Mouse (Mus musculus): Measurements from ENCODE around the gene Pih1d1. TPM values are rescaled to one million over a fixed set of nuclear protein-coding genes. Genes with fewer than 3 reads are reported as not detected.
A peak's percentile ranks its signal among the peaks of the same experiment; 100 is the strongest.

Gene Pih1d1
- total and polyA plus RNA-seq, 2 experiments from 2014 or later, result 79.3 to 124 TPM

DNA sequence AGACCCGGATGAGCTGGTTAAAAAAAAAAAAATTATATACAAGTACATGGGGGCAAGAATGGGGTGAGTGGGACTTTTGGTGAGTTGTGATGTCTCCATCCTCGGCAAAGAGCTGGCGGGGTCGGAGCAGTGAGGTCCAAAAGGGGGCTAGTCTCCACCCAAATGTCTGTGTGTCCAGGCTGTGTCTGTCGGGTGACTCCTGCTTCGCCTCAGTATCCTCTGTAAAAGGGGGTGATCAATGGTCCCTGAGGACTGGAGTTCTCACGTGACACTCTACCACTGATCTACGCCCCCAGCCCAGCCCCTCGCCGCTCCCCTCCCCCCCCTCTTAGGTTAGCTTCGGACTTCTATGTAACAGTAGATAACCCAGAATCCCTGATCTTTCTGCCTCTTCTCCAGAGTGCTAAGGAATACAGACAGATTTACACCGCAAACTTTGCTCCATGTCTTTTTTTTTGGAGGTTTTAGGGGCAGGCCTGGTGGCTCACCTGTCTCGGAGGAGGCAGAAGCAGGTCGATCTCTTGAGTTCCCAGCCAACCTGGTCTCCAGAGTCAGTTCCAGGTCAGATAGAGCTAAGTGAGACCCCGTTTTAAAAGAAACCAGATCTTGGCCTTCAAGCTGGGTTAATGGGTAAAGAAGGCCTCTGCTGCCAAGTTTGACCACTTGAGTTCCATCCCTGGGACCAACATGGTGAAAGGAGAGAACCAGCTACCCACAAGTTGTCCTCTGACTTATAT, 24.2 kb upstream of the Pih1d1 start:
- no peak for TF ChIP-seq CTCF (IDR thresholded peaks at IDR 0.05; ENCODE audit: low read depth)
- peak overlapping the region; percentile 95 for H3K4me3 ChIP-seq (ENCODE audit: low read length)
- ATAC-seq, result no peak
- WGBS, result 57% methylated on average over 15 of the region's 15 CpGs
- peak overlapping the region; percentile 60 for H3K4me2 ChIP-seq (ENCODE audit: low read depth, low read length)
- H3K27me3 ChIP-seq (ENCODE audit: insufficient read depth, low read length), result no peaks in the 10 kb centered on the region
- peaks cover 23% of the 10 kb centered on the region for H3K36me3 ChIP-seq (ENCODE audit: insufficient read depth, low read length)
- peak overlapping the region; percentile 92 for H3K27ac ChIP-seq
- no peaks in the 10 kb centered on the region for H3K9me3 ChIP-seq (ENCODE audit: low read length)
- 0 out of 2 replicates have a peak, but pooled peaks cover 8% of the 10 kb centered on the region for H3K4me1 ChIP-seq (ENCODE audit: insufficient read depth, low read length)
- peak overlapping the region; percentile 58 for H3K9ac ChIP-seq (replicated peaks; ENCODE audit: low read length)
- no peak for DNase-seq (ENCODE audit: low spot score)

DNA sequence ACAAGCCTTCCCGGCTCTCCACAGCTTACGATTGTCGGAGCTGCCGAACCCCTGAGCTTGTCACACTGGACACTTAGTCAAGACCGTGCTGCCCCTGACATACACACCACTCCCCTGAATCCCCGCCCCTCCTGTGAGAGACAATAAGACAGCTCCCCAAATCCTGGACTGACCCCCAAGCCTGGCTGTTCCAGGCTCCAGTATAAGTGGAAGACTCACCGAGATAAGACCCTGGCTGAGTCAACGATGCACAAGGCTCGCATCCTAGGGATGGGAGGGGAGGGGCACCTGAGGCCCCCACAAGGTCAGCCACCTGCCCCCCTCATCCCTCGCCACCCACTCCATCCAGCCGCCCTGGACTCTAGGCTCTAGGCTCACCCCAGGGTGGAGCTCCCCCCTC, 22.3 kb upstream of the Pih1d1 start:
- Histone ChIP-seq H3K27me3 (ENCODE audit: insufficient read depth, low read length) (no peaks in the 10 kb centered on the region), H3K4me1 (ENCODE audit: insufficient read depth, low read length) (0 out of 2 replicates have a peak, but pooled peaks cover 7% of the 10 kb centered on the region), H3K4me3 (ENCODE audit: low read length) (no peak overlapping the region), H3K27ac (no peak overlapping the region), H3K9me3 (ENCODE audit: low read length) (no peaks in the 10 kb centered on the region), H3K9ac (replicated peaks; ENCODE audit: low read length) (no peak overlapping the region), H3K4me2 (ENCODE audit: low read depth, low read length) (no peak overlapping the region), H3K36me3 (ENCODE audit: insufficient read depth, low read length) (peaks cover 5% of the 10 kb centered on the region; the same call in 1 of the 2 replicates)
- 79% methylated on average over 11 of the region's 11 CpGs for WGBS
- DNase-seq (ENCODE audit: low spot score) (no peak), ATAC-seq (no peak)
- TF ChIP-seq CTCF (IDR thresholded peaks at IDR 0.05; ENCODE audit: low read depth), result no peak

DNA sequence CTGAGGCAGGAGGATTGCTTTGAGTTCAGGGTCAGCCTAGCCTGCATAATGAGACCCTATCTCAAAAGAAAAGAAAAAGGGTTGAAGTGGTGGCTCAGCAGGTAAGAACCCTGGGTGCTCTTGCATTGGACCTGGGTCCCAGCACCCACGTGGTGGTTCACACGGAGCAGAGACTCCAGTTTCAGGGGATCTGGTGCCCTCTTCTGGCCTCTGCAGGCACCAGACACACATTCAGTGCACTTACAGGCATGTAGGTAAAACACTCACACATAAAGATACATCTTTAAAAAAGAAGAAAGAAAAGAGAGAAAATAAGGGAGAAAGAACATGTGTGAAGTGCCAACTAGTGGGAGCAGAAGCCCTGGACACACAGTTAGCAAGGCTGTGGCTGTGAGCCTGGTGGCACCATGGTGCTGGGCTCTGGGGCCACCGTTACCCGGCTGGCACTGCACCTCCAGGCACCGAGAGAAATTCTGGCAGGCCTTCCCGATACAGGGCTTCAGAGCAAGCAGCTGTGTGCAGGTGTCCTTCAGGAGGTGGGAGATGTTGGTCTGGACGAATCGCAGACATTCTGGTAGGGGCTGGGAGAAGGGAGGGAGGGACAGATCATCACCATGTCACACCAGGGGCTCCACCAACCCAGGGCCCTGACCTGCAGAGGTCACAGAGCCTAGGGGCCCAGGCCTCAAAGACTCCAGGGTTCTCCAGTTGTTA, 20.5 kb upstream of the Pih1d1 start:
- no peaks in the 10 kb centered on the region for H3K4me1 ChIP-seq (ENCODE audit: insufficient read depth, low read length)
- DNase-seq (ENCODE audit: low spot score) (no peak), ATAC-seq (no peak)
- no peaks in the 10 kb centered on the region for H3K9me3 ChIP-seq (ENCODE audit: low read length)
- H3K9ac ChIP-seq (replicated peaks; ENCODE audit: low read length), result no peak overlapping the region
- H3K4me3 ChIP-seq (ENCODE audit: low read length), result no peak overlapping the region
- no peak overlapping the region for H3K27ac ChIP-seq
- 69% methylated on average over 8 of the region's 8 CpGs for WGBS
- no peaks in the 10 kb centered on the region for H3K36me3 ChIP-seq (ENCODE audit: insufficient read depth, low read length)
- H3K4me2 ChIP-seq (ENCODE audit: low read depth, low read length), result no peak overlapping the region
- H3K27me3 ChIP-seq (ENCODE audit: insufficient read depth, low read length), result no peaks in the 10 kb centered on the region
- TF ChIP-seq CTCF (IDR thresholded peaks at IDR 0.05; ENCODE audit: low read depth), result peak; percentile 16; the same call in 1 of the 2 replicates

DNA sequence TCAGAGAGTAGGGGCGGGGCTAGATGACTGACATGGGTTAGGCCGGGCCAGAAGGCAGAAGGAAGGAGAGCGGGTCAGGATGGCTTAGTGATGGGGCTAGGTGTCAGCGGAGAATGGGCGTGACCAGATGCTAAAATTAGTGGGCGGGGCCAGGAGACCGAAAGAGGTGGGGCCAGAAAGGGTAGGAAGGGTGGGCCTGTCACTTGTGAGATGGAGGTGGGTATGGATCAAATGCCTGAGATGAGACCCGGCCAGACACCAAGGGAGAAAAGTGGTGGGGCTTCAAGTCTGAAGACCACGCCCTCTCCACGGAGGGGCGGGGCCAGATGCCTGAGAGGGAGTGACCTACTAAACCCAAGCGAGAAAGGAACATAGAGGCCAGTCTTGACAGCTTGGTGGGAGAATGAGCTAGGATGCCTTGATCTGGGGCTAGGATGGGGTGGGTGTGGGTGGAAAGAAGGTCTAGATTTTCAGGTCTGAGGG, 19.5 kb upstream of the Pih1d1 start:
- H3K36me3 ChIP-seq (ENCODE audit: insufficient read depth, low read length), result no peaks in the 10 kb centered on the region
- H3K4me3 ChIP-seq (ENCODE audit: low read length), result no peak overlapping the region
- TF ChIP-seq CTCF (IDR thresholded peaks at IDR 0.05; ENCODE audit: low read depth), result no peak
- H3K27ac ChIP-seq, result no peak overlapping the region
- no peaks in the 10 kb centered on the region for H3K9me3 ChIP-seq (ENCODE audit: low read length)
- no peaks in the 10 kb centered on the region for H3K4me1 ChIP-seq (ENCODE audit: insufficient read depth, low read length)
- H3K27me3 ChIP-seq (ENCODE audit: insufficient read depth, low read length), result no peaks in the 10 kb centered on the region
- H3K4me2 ChIP-seq (ENCODE audit: low read depth, low read length), result no peak overlapping the region
- ATAC-seq (no peak), DNase-seq (ENCODE audit: low spot score) (no peak)
- no peak overlapping the region for H3K9ac ChIP-seq (replicated peaks; ENCODE audit: low read length)
- 17% methylated on average over 11 of the region's 12 CpGs for WGBS

DNA sequence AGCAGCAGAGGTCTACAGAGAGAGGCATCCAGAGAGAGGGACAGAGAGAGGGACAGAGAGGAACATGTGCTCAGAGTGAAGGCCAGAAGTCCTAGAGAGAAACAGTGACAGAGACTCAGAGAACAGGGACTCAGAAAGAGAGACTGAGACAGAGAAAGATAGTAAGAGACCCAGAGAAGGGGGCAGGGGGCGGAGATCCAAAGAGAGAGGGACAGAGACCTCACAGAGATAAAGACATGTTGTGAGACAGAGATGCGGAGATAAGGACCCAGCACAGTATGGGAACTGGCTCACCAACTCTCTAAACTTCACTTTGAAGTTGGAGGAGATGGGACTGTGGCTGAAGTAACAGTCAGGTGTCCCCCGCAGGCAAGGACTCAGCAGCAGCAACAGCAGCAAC, 18.7 kb upstream of the Pih1d1 start:
- Histone ChIP-seq H3K9me3 (ENCODE audit: low read length) (no peaks in the 10 kb centered on the region), H3K4me1 (ENCODE audit: insufficient read depth, low read length) (no peaks in the 10 kb centered on the region), H3K4me2 (ENCODE audit: low read depth, low read length) (peak overlapping the region; percentile 67; the same call in 1 of the 2 replicates), H3K9ac (replicated peaks; ENCODE audit: low read length) (no peak overlapping the region), H3K36me3 (ENCODE audit: insufficient read depth, low read length) (no peaks in the 10 kb centered on the region), H3K27ac (no peak overlapping the region), H3K27me3 (ENCODE audit: insufficient read depth, low read length) (no peaks in the 10 kb centered on the region), H3K4me3 (ENCODE audit: low read length) (no peak overlapping the region)
- TF ChIP-seq CTCF (IDR thresholded peaks at IDR 0.05; ENCODE audit: low read depth), result no peak
- no peak for DNase-seq (ENCODE audit: low spot score)
- 73% methylated on average over 3 of the region's 3 CpGs for whole genome bisulfite sequencing
- no peak for ATAC-seq

DNA sequence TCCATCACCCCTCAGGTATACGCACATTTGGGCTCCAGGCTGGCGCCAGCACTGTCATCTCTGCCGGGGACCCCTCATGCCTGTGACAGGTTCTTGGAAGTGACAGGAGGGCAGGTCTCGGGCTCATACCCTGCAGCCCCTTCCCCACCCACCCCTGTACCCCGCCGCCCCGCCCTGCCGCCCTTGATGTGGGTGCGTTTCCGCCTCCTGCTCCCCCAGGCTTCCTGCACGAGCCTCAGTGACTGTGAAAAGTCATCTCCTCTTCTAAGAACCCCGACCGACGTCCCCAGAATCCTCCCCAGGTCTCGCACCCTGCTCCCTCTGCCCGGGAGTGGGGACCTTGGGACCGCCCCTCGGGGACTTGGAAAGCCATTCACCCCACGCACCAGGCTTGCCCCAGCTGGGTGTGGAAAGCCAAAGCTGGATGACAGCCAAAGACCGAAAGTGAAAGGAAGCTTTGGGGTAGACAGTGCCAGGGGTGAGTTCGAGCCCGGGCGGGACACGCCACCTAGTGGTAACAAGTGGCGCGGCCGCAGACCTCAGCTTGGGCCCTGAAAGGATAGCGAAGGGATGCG, 18.0 kb upstream of the Pih1d1 start, which contains the start of the genes Gm45713 and Flt3l:
Gm45713 (minus strand) TSS at position 239 of the 575 bp plus-strand sequence.
Flt3l (minus strand) TSS at position 440 of the 575 bp plus-strand sequence.
- WGBS, result 5% methylated on average over 29 of the region's 29 CpGs
- DNase-seq (ENCODE audit: low spot score) (peak; percentile 91), ATAC-seq (peak; percentile 85)
- Histone ChIP-seq H3K4me2 (ENCODE audit: low read depth, low read length) (peak within 1 kb of the TSS; percentile 67), H3K27ac (no peak within 1 kb of the TSS), H3K4me1 (ENCODE audit: insufficient read depth, low read length) (no peaks in the 10 kb centered on the region), H3K36me3 (ENCODE audit: insufficient read depth, low read length) (no peaks in the 10 kb centered on the region), H3K4me3 (ENCODE audit: low read length) (peak within 1 kb of the TSS; percentile 46), H3K27me3 (ENCODE audit: insufficient read depth, low read length) (no peaks in the 10 kb centered on the region), H3K9me3 (ENCODE audit: low read length) (no peaks in the 10 kb centered on the region), H3K9ac (replicated peaks; ENCODE audit: low read length) (peak within 1 kb of the TSS; percentile 51)
- TF ChIP-seq CTCF (IDR thresholded peaks at IDR 0.05; ENCODE audit: low read depth), result peak; percentile 97
